Mouse (Mus musculus): ENCODE measurements around the gene Pilrb1. TPM values are rescaled to one million over a fixed set of nuclear protein-coding genes. Genes with fewer than 3 reads are reported as not detected.

Gene Pilrb1
- 3.8 TPM for polyA plus RNA-seq (2014; fragmentation: Illumina TruSeq; extraction: RNeasy Lipid Tissue Mini Kit (QIAGEN cat#74804); ENCODE audit: low read depth, low replicate concordance)

GRCm38 (mm10) chr5:137857960-137858710 lies at the start of gene Pilrb1:
TSS of gene Pilrb1 (minus strand) at chr5:137858106.

GRCm38 (mm10) chr5:137871644-137872380 lies 13.9 kb upstream of the Pilrb1 start, which contains the start of gene Pilrb2:
TSS of gene Pilrb2 (minus strand) at chr5:137871815.

GRCm38 (mm10) chr5:137835966-137836520 lies 21.9 kb downstream of the Pilrb1 start, which contains the start of gene Pilra:
TSS of gene Pilra (minus strand) at chr5:137836281.

Other genes with a start within 250 kb of the Pilrb1 start
- 0.64 TPM for gene Pcolce, start 244.3 kb downstream of the Pilrb1 start, polyA plus RNA-seq (2014; fragmentation: Illumina TruSeq; extraction: RNeasy Lipid Tissue Mini Kit (QIAGEN cat#74804); ENCODE audit: low read depth, low replicate concordance)
- gene Fbxo24, start 229.1 kb downstream of the Pilrb1 start, polyA plus RNA-seq (2014; fragmentation: Illumina TruSeq; extraction: RNeasy Lipid Tissue Mini Kit (QIAGEN cat#74804); ENCODE audit: low read depth, low replicate concordance), result not detected
- 0.40 TPM for gene Lrch4, start 229.0 kb downstream of the Pilrb1 start, polyA plus RNA-seq (2014; fragmentation: Illumina TruSeq; extraction: RNeasy Lipid Tissue Mini Kit (QIAGEN cat#74804); ENCODE audit: low read depth, low replicate concordance)
- not detected for gene Gm20605, start 228.9 kb downstream of the Pilrb1 start, polyA plus RNA-seq (2014; fragmentation: Illumina TruSeq; extraction: RNeasy Lipid Tissue Mini Kit (QIAGEN cat#74804); ENCODE audit: low read depth, low replicate concordance)
- gene Sap25, start 216.8 kb downstream of the Pilrb1 start, polyA plus RNA-seq (2014; fragmentation: Illumina TruSeq; extraction: RNeasy Lipid Tissue Mini Kit (QIAGEN cat#74804); ENCODE audit: low read depth, low replicate concordance), result not detected
- gene Irs3, start 212.4 kb downstream of the Pilrb1 start, polyA plus RNA-seq (2014; fragmentation: Illumina TruSeq; extraction: RNeasy Lipid Tissue Mini Kit (QIAGEN cat#74804); ENCODE audit: low read depth, low replicate concordance), result not detected
- 10.3 TPM for gene Agfg2, start 173.4 kb downstream of the Pilrb1 start, polyA plus RNA-seq (2014; fragmentation: Illumina TruSeq; extraction: RNeasy Lipid Tissue Mini Kit (QIAGEN cat#74804); ENCODE audit: low read depth, low replicate concordance)
- gene Nyap1, start 116.5 kb downstream of the Pilrb1 start, polyA plus RNA-seq (2014; fragmentation: Illumina TruSeq; extraction: RNeasy Lipid Tissue Mini Kit (QIAGEN cat#74804); ENCODE audit: low read depth, low replicate concordance), result not detected
- 0.79 TPM for gene Tsc22d4, start 112.4 kb downstream of the Pilrb1 start, polyA plus RNA-seq (2014; fragmentation: Illumina TruSeq; extraction: RNeasy Lipid Tissue Mini Kit (QIAGEN cat#74804); ENCODE audit: low read depth, low replicate concordance)
- gene Ppp1r35, start 79.3 kb downstream of the Pilrb1 start, polyA plus RNA-seq (2014; fragmentation: Illumina TruSeq; extraction: RNeasy Lipid Tissue Mini Kit (QIAGEN cat#74804); ENCODE audit: low read depth, low replicate concordance), result 2.5 TPM
- gene Mepce, start 70.5 kb downstream of the Pilrb1 start, polyA plus RNA-seq (2014; fragmentation: Illumina TruSeq; extraction: RNeasy Lipid Tissue Mini Kit (QIAGEN cat#74804); ENCODE audit: low read depth, low replicate concordance), result 4.4 TPM
- gene Zcwpw1, start 70.3 kb downstream of the Pilrb1 start, polyA plus RNA-seq (2014; fragmentation: Illumina TruSeq; extraction: RNeasy Lipid Tissue Mini Kit (QIAGEN cat#74804); ENCODE audit: low read depth, low replicate concordance), result 8.9 TPM
- 3.2 TPM for gene Pilra, start 21.8 kb downstream of the Pilrb1 start, polyA plus RNA-seq (2014; fragmentation: Illumina TruSeq; extraction: RNeasy Lipid Tissue Mini Kit (QIAGEN cat#74804); ENCODE audit: low read depth, low replicate concordance)
- 3.2 TPM for gene Pilrb2, start 13.7 kb upstream of the Pilrb1 start, polyA plus RNA-seq (2014; fragmentation: Illumina TruSeq; extraction: RNeasy Lipid Tissue Mini Kit (QIAGEN cat#74804); ENCODE audit: low read depth, low replicate concordance)
- gene Cyp3a13, start 63.5 kb upstream of the Pilrb1 start, polyA plus RNA-seq (2014; fragmentation: Illumina TruSeq; extraction: RNeasy Lipid Tissue Mini Kit (QIAGEN cat#74804); ENCODE audit: low read depth, low replicate concordance), result 371 TPM
- 1.0 TPM for gene Gjc3, start 105.0 kb upstream of the Pilrb1 start, polyA plus RNA-seq (2014; fragmentation: Illumina TruSeq; extraction: RNeasy Lipid Tissue Mini Kit (QIAGEN cat#74804); ENCODE audit: low read depth, low replicate concordance)
- 2,187 TPM for gene Azgp1, start 123.4 kb upstream of the Pilrb1 start, polyA plus RNA-seq (2014; fragmentation: Illumina TruSeq; extraction: RNeasy Lipid Tissue Mini Kit (QIAGEN cat#74804); ENCODE audit: low read depth, low replicate concordance)
- gene Smok3a, start 163.2 kb upstream of the Pilrb1 start, polyA plus RNA-seq (2014; fragmentation: Illumina TruSeq; extraction: RNeasy Lipid Tissue Mini Kit (QIAGEN cat#74804); ENCODE audit: low read depth, low replicate concordance), result not detected
- gene Smok3b, start 163.3 kb upstream of the Pilrb1 start, polyA plus RNA-seq (2014; fragmentation: Illumina TruSeq; extraction: RNeasy Lipid Tissue Mini Kit (QIAGEN cat#74804); ENCODE audit: low read depth, low replicate concordance), result not detected
- gene Smok3c, start 195.1 kb upstream of the Pilrb1 start, polyA plus RNA-seq (2014; fragmentation: Illumina TruSeq; extraction: RNeasy Lipid Tissue Mini Kit (QIAGEN cat#74804); ENCODE audit: low read depth, low replicate concordance), result not detected
- gene Zkscan1, start 227.0 kb upstream of the Pilrb1 start, polyA plus RNA-seq (2014; fragmentation: Illumina TruSeq; extraction: RNeasy Lipid Tissue Mini Kit (QIAGEN cat#74804); ENCODE audit: low read depth, low replicate concordance), result 22.7 TPM

Data from liver, adult 10 weeks (tissue).